Mouse (Mus musculus) forebrain, embryonic 15.5 days (tissue): Measurements from ENCODE around the gene Cfl1. TPM values are rescaled to one million over a fixed set of nuclear protein-coding genes. Genes with fewer than 3 reads are reported as not detected.
A peak's percentile ranks its signal among the peaks of the same experiment; 100 is the strongest.

Experiments
- ATAC-seq: fragments of 200-750 bp; cut with Nextera tagmentation; replicated peaks from 2 replicates; pipeline ENCODE4 v1.8.0; 2017; ENCODE audit warnings: mild to moderate bottlenecking, moderate TSS enrichment, moderate library complexity
- H3K27ac ChIP-seq: fragments of 300-500 bp; sonication (generic); replicated peaks from 2 replicates; pipeline ENCODE4 v1.5.1; 2015; ENCODE audit warnings: mild to moderate bottlenecking, inconsistent platforms
- H3K27me3 ChIP-seq: fragments of 300-500 bp; sonication (generic); 2 replicates; pipeline ENCODE4 v1.6.1; 2015; ENCODE audit warnings: inconsistent platforms
- H3K36me3 ChIP-seq: fragments of 300-500 bp; sonication (generic); 2 replicates; pipeline ENCODE4 v1.6.1; 2015; ENCODE audit warnings: mild to moderate bottlenecking, inconsistent platforms
- H3K4me1 ChIP-seq: fragments of 300-500 bp; sonication (generic); 2 replicates; pipeline ENCODE4 v1.6.1; 2015; ENCODE audit warnings: inconsistent platforms
- H3K4me2 ChIP-seq: fragments of 300-500 bp; sonication (generic); replicated peaks from 2 replicates; pipeline ENCODE4 v1.6.1; 2015; ENCODE audit warnings: mild to moderate bottlenecking, inconsistent platforms
- H3K4me3 ChIP-seq: fragments of 300-500 bp; sonication (generic); 2 replicates; pipeline ENCODE4 v1.5.1; 2015; ENCODE audit warnings: mild to moderate bottlenecking, inconsistent platforms
- H3K9ac ChIP-seq: fragments of 300-500 bp; sonication (generic); replicated peaks from 2 replicates; pipeline ENCODE4 v1.6.1; 2015; ENCODE audit warnings: mild to moderate bottlenecking, inconsistent platforms
- H3K9me3 ChIP-seq: fragments of 300-500 bp; sonication (generic); 2 replicates; pipeline ENCODE4 v1.6.1; 2016; ENCODE audit warnings: inconsistent platforms
- WGBS: fragments of 180-500 bp; shearing (Covaris S2); methylation state at CpG from one replicate; pipeline ENCODE4 v1.1.7; 2015; ENCODE audit warnings: mixed read lengths; 5-methylcytosine and 5-hydroxymethylcytosine counted together
- polyA plus RNA-seq: library from polyadenylated mRNA; unstranded; fragments of >200 nt; fragmentation: Nextera tagmentation; extraction: Ambion mirVana; gene quantifications from 2 replicates; pipeline ENCODE4 v1.2.1, GENCODE M21; 2015

Gene Cfl1
- polyA plus RNA-seq, 1 experiment from 2014 or later, result 3,659 TPM

DNA sequence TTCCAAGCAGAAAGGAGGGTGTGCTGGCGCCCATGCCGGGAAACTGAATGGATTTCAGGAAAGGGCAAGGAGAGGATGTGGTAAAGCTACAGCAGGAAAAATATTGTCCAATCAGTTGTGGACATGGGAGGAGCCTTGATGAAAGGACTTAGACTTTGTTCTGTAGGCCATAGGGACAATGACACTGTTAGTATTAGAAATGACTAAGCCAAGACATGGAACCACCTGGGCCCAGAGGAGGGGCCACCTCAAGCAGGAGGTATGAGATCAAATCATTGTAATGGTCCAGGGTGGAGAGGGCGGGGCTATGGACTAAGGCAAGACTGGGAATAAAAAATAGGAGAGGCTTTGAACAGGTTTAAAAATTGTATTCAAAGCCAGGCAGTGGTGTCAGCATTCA, 28.5 kb downstream of the Cfl1 start:
- H3K36me3 ChIP-seq, result no peaks in the 10 kb centered on the region
- H3K27ac ChIP-seq, result no peak overlapping the region
- H3K9me3 ChIP-seq, result no peaks in the 10 kb centered on the region
- H3K4me3 ChIP-seq, result no peak overlapping the region
- H3K9ac ChIP-seq, result no peak overlapping the region
- no peaks in the 10 kb centered on the region for H3K27me3 ChIP-seq
- H3K4me1 ChIP-seq, result no peaks in the 10 kb centered on the region
- no peak for ATAC-seq
- no peak overlapping the region for H3K4me2 ChIP-seq
- WGBS, result 84% methylated on average over 3 of the region's 3 CpGs

DNA sequence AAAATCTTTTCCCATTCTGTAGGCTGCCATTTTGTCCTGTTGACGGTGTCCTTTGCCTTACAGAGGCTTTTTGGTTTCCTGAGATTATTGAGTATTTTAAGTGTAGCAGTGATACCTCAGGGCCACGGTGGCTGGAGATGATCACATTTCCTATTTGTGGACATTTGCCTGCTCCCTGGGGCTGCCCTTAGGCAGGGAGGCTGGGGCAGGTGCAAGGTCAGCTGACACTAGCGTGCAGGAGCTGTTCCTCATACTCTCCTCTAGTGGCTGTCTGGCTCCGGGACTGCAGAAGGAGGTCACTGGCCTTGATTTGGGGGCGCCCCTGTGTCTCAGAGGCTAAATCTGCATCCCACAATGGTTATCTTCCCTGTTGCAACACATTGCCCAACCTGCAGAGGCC, 34.9 kb downstream of the Cfl1 start:
- ATAC-seq, result no peak
- Histone ChIP-seq H3K9ac (no peak overlapping the region), H3K27me3 (no peaks in the 10 kb centered on the region), H3K4me2 (no peak overlapping the region), H3K27ac (no peak overlapping the region), H3K36me3 (no peaks in the 10 kb centered on the region), H3K9me3 (no peaks in the 10 kb centered on the region), H3K4me1 (peaks cover 9% of the 10 kb centered on the region), H3K4me3 (no peak overlapping the region)
- 77% methylated on average over 5 of the region's 5 CpGs for WGBS

DNA sequence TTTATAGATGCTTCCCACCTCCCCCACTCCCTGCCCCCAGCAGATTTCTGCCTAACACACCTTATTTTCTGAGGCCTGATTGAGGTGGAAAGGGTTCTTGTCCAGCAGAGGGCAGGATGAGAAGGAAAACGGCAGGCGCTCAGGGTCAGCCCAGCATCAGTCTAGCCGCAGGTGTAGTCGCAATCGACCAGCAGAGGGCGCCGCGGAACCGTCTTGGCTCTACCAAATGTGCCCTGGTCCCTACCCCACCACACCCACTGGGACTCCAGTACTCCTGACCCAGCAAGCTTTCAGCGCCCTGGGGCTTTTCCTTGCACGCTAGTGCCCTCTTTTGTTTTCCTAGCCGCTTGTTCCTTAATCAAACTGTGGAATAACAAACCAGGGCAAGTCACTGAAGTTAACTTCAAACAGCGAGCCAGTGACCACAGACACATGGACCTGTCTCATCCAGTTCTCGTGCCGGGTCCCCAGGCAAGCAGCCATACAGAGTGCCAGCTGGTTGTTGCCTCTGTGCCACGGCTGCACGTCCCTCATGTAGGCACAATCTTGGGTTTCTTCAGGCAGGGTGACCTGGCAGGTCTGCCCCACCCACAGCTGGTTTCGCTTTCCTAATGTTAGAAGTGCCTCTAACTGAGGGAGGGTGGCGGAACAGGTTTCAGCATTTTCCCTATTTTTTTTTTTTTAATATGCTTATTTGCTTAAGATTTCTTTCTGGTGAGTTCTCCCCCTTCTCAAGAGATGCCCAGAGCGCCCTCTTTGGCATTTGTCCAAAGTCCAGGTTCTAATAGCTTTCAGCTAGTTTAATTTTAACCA, 39.3 kb downstream of the Cfl1 start:
- no peaks in the 10 kb centered on the region for H3K36me3 ChIP-seq
- H3K27ac ChIP-seq, result no peak overlapping the region
- peaks cover 11% of the 10 kb centered on the region for H3K4me1 ChIP-seq
- H3K4me3 ChIP-seq, result no peak overlapping the region
- no peaks in the 10 kb centered on the region for H3K9me3 ChIP-seq
- 10% methylated on average over 20 of the region's 20 CpGs for WGBS
- H3K27me3 ChIP-seq, result no peaks in the 10 kb centered on the region
- H3K9ac ChIP-seq, result no peak overlapping the region
- peak overlapping the region; percentile 12 for H3K4me2 ChIP-seq
- peak; percentile 86 for ATAC-seq

DNA sequence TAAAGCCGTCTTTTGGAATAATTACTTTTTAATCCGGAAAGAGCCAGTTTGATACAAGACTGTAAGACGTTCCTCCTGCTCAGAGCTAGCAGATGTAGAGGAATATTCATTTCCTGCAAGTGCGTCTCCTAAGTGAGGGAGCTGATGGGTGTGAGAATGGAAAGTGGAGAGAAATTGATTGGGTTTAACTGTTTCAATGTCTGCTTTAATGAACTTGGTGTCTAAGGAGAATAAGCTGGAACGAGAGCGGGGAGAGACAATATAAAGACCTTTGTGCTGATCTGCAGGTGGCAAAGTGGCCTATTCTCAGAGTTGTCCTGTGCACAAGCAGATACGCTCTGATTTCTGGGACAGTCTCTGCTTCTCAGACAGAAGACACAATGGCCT, 39.9 kb downstream of the Cfl1 start:
- no peak for ATAC-seq

DNA sequence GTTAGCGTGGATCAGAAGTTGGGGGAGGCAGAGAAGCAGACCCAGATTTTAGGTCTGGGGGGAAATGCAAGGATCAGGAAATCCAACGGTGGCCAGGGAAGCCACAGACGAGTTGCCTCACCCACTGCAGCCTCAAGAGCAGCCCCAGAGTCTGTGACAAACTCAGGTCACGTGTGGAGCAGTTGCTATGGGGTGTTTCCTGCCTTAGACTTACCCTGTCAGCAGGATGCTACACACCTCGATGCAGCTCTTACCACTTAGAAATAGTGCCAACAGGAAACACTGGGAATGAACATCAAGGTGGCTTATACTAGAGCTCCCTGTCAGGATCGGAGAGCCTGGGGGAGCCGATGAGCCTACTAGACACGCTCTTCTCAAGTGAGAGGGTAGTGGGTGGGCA, 42.3 kb downstream of the Cfl1 start:
- Histone ChIP-seq H3K36me3 (no peaks in the 10 kb centered on the region), H3K4me2 (no peak overlapping the region), H3K27me3 (no peaks in the 10 kb centered on the region), H3K9me3 (no peaks in the 10 kb centered on the region), H3K4me1 (peaks cover 11% of the 10 kb centered on the region), H3K27ac (no peak overlapping the region), H3K9ac (no peak overlapping the region), H3K4me3 (no peak overlapping the region)
- WGBS, result 76% methylated on average over 8 of the region's 8 CpGs
- ATAC-seq, result no peak

More for the DNA sequence above, 39.9 kb downstream of the Cfl1 start:
- no peak overlapping the region for H3K4me2 ChIP-seq
- no peaks in the 10 kb centered on the region for H3K36me3 ChIP-seq
- no peak overlapping the region for H3K9ac ChIP-seq
- no peak overlapping the region for H3K4me3 ChIP-seq
- H3K9me3 ChIP-seq, result no peaks in the 10 kb centered on the region
- H3K4me1 ChIP-seq, result peaks cover 11% of the 10 kb centered on the region
- H3K27ac ChIP-seq, result no peak overlapping the region
- H3K27me3 ChIP-seq, result no peaks in the 10 kb centered on the region
- 6% methylated on average over 7 of the region's 7 CpGs for WGBS

DNA sequence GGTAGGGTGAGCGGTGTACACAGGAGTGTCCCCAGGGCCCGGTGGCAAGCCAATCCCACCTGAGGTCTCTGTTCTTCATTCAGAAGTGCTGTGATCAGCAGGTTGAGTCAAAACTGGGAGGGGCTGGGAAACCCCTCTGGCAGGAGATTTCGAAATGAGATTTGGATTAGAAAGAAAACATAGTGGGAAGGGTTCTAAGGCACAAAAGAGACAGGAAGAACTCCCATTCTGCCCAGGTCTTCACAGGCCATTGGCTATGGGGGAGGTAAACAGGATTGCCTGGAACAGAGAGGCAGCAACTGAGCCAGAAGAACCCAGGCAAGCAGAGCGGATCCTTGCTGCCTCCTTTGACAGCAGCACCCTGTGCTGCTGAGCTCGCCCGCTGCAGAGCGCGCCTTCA, 48.5 kb downstream of the Cfl1 start:
- Histone ChIP-seq H3K4me2 (no peak overlapping the region), H3K27me3 (no peaks in the 10 kb centered on the region), H3K36me3 (no peaks in the 10 kb centered on the region), H3K4me1 (no peaks in the 10 kb centered on the region), H3K4me3 (no peak overlapping the region), H3K27ac (no peak overlapping the region), H3K9ac (no peak overlapping the region), H3K9me3 (no peaks in the 10 kb centered on the region)
- ATAC-seq, result no peak
- 60% methylated on average over 8 of the region's 8 CpGs for WGBS

DNA sequence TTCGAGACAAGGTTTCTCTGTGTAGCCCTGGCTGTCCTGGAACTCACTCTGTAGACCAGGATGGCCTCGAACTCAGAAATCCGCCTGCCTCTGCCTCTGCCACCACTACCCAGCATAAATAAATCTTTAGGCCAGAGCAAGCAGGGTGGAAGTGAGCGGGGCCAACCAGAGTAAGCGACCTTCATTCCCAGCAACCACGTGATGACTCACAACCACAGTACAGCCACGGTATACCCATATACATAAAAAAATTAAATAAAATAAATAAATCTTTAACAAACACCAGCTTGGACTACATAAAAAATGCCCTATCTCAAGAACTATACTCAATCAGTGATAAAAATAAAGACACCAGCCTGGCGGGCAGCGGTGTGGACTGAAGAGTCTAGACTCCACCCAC, 53.1 kb downstream of the Cfl1 start:
- H3K27ac ChIP-seq, result no peak overlapping the region
- no peak for ATAC-seq
- H3K9ac ChIP-seq, result no peak overlapping the region
- no peaks in the 10 kb centered on the region for H3K36me3 ChIP-seq
- H3K27me3 ChIP-seq, result no peaks in the 10 kb centered on the region
- no peaks in the 10 kb centered on the region for H3K9me3 ChIP-seq
- no peak overlapping the region for H3K4me2 ChIP-seq
- no peaks in the 10 kb centered on the region for H3K4me1 ChIP-seq
- 86% methylated on average over 9 of the region's 9 CpGs for WGBS
- no peak overlapping the region for H3K4me3 ChIP-seq

DNA sequence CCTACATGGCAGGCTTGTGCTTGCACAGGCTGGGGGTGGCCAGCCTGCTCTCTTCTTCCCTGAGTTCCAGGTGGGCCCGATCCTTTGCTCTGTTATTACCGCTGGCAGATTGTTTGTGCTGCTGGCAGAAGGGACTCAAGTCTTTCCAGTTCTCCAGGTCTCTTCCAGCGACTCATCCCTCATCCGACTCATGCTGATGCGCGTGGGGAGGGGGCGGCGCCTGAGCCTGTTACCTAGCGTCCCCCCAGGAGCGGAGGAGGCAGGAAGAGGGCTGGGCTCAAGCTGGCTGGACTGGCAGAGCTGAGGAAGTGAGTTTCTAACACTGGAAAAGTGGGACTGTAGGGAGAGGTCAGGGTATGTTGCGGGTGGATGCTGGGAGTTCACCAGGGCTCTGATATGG, 53.8 kb downstream of the Cfl1 start:
- no peaks in the 10 kb centered on the region for H3K36me3 ChIP-seq
- no peak for ATAC-seq
- H3K27me3 ChIP-seq, result no peaks in the 10 kb centered on the region
- H3K4me3 ChIP-seq, result no peak overlapping the region
- H3K4me2 ChIP-seq, result no peak overlapping the region
- H3K4me1 ChIP-seq, result no peaks in the 10 kb centered on the region
- WGBS, result 56% methylated on average over 11 of the region's 11 CpGs
- H3K27ac ChIP-seq, result no peak overlapping the region
- H3K9me3 ChIP-seq, result no peaks in the 10 kb centered on the region
- H3K9ac ChIP-seq, result no peak overlapping the region

Other genes starting within 250 kb of the Cfl1 start
- gene Pacs1, start 217.3 kb upstream of the Cfl1 start, polyA plus RNA-seq, result 32.5 and 33.3 TPM in 2 replicates
- 381 and 383 TPM in 2 replicates for gene Sf3b2, start 195.0 kb upstream of the Cfl1 start, polyA plus RNA-seq
- gene Gal3st3, start 192.1 kb upstream of the Cfl1 start, polyA plus RNA-seq, result 31.4 and 31.6 TPM in 2 replicates
- not detected in 2 replicates for gene Catsper1, start 154.7 kb upstream of the Cfl1 start, polyA plus RNA-seq
- 2.7 and 3.1 TPM in 2 replicates for gene Cst6, start 140.9 kb upstream of the Cfl1 start, polyA plus RNA-seq
- gene Eif1ad, start 123.7 kb upstream of the Cfl1 start, polyA plus RNA-seq, result 49.6 and 52.8 TPM in 2 replicates
- gene Banf1, start 123.3 kb upstream of the Cfl1 start, polyA plus RNA-seq, result 401 and 423 TPM in 2 replicates
- gene Sart1, start 101.8 kb upstream of the Cfl1 start, polyA plus RNA-seq, result 81.2 and 90.2 TPM in 2 replicates
- 0.10 TPM in 1 of 2 replicates, not detected in the other for gene Tsga10ip, start 87.9 kb upstream of the Cfl1 start, polyA plus RNA-seq
- 306 and 315 TPM in 2 replicates for gene Drap1, start 65.5 kb upstream of the Cfl1 start, polyA plus RNA-seq
- gene AI837181, start 65.3 kb upstream of the Cfl1 start, polyA plus RNA-seq, result 66.5 TPM in 2 replicates
- not detected in 2 replicates for gene Fosl1, start 42.9 kb upstream of the Cfl1 start, polyA plus RNA-seq
- gene Ccdc85b, start 32.6 kb upstream of the Cfl1 start, polyA plus RNA-seq, result 10.7 and 11.4 TPM in 2 replicates
- gene Fibp, start 29.8 kb upstream of the Cfl1 start, polyA plus RNA-seq, result 160 and 184 TPM in 2 replicates
- gene Ctsw, start 21.9 kb upstream of the Cfl1 start, polyA plus RNA-seq, result 4.4 and 4.8 TPM in 2 replicates
- 30.1 TPM in 2 replicates for gene Efemp2, start 16.5 kb upstream of the Cfl1 start, polyA plus RNA-seq
- 55.3 and 60.7 TPM in 2 replicates for gene Mus81, start 2.1 kb upstream of the Cfl1 start, polyA plus RNA-seq
- 0.39 and 0.49 TPM in 2 replicates for gene 1700020D05Rik, start 13.3 kb downstream of the Cfl1 start, polyA plus RNA-seq
- 71.9 and 72.8 TPM in 2 replicates for gene Snx32, start 20.1 kb downstream of the Cfl1 start, polyA plus RNA-seq
- not detected in 2 replicates for gene Ovol1, start 70.2 kb downstream of the Cfl1 start, polyA plus RNA-seq
- 2.2 and 2.3 TPM in 2 replicates for gene Ap5b1, start 77.6 kb downstream of the Cfl1 start, polyA plus RNA-seq
- gene Rnaseh2c, start 111.4 kb downstream of the Cfl1 start, polyA plus RNA-seq, result 93.4 and 99.8 TPM in 2 replicates
- 75.9 and 76.9 TPM in 2 replicates for gene Kat5, start 119.8 kb downstream of the Cfl1 start, polyA plus RNA-seq
- gene Rela, start 147.0 kb downstream of the Cfl1 start, polyA plus RNA-seq, result 34.7 and 38.3 TPM in 2 replicates
- 14.1 and 15.5 TPM in 2 replicates for gene Sipa1, start 173.3 kb downstream of the Cfl1 start, polyA plus RNA-seq
- gene Map3k11, start 198.3 kb downstream of the Cfl1 start, polyA plus RNA-seq, result 12.2 and 13.0 TPM in 2 replicates
- 27.6 and 29.1 TPM in 2 replicates for gene Pcnx3, start 198.5 kb downstream of the Cfl1 start, polyA plus RNA-seq
- gene Kcnk7, start 213.9 kb downstream of the Cfl1 start, polyA plus RNA-seq, result 0.33 TPM in 1 of 2 replicates, not detected in the other
- 11.1 and 13.3 TPM in 2 replicates for gene Ehbp1l1, start 235.9 kb downstream of the Cfl1 start, polyA plus RNA-seq
- gene Fam89b, start 239.2 kb downstream of the Cfl1 start, polyA plus RNA-seq, result 190 and 200 TPM in 2 replicates